Mouse (Mus musculus) small intestine, adult 10 weeks (tissue): ENCODE data around the gene Foxc2. TPM values are rescaled to one million over a fixed set of nuclear protein-coding genes. Genes with fewer than 3 reads are reported as not detected.

Source experiments
- polyA plus RNA-seq: library from polyadenylated mRNA; stranded (reverse); fragments of 350-450 nt; fragmentation: Illumina TruSeq; extraction: RNeasy Lipid Tissue Mini Kit (QIAGEN cat#74804); gene quantifications from one replicate; pipeline ENCODE4 v1.2.3, GENCODE M21; 2014; ENCODE audit warnings: low replicate concordance

Gene Foxc2
- not detected for polyA plus RNA-seq

GRCm38 (mm10) chr8:121115948-121116347 is at the start of gene Foxc2:
TSS of gene Foxc2 (plus strand) at chr8:121116171.

GRCm38 (mm10) chr8:121084210-121084951 is 31.6 kb upstream of the Foxc2 start, which contains the start of gene Foxf1:
TSS of gene Foxf1 (plus strand) at chr8:121084386.

DNA sequence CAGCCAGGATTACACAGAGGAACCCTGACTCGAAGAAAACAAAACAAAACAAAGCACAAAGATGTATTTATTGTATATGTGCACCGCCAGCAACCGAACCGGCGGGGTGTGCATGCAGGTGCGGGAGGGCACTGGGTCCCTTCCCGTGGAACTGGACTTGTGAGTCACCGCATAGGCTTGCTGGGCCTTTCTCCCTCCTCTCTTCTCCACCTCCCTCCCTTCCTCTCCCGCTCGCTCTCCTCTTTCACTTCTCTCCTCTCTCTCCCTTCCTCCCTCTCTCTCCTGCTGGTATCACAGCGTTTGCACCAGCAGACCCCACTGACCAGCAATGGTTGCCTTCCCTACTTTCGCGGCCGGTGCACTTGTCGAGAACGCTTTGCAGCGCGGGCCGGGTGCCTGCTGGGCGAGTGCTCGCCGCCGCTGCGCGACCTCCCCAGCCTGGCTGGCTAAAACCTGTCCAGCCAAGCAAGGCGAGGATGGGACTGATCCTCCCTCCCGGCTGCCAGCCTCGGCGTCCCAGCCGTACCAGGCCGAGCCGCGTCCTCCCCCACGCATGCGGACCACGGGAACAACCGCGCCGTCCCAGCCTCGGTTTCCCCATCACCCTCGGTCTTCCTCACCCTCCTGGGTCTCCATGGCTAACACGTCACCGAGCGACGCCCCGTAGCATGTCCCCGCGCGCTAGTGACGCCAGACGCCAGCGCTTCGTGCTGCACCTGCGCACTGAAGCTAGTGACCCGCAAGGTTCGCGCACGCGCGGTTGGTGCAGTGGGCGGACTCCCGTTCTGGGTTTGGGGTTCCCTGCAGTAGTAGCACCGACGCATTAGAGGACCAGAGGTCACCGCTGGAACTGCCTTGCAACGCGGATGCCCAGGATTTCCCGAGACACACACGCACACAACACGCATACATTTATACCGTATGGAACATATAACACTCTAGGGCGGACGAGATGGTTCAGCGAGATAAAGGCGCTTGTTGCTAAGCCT is 8.0 kb upstream of the Foxc2 start, which contains the start of gene Mthfsd:
Mthfsd (minus strand) TSS at position 725 of the 989 bp plus-strand sequence.

GRCm38 (mm10) chr8:121127756-121128375 is 11.9 kb downstream of the Foxc2 start, which contains the start of gene Foxl1:
TSS of gene Foxl1 (plus strand) at chr8:121127940.

Other genes with a start within 250 kb of the Foxc2 start
- gene Foxf1, start 31.8 kb upstream of the Foxc2 start, polyA plus RNA-seq: 11.2 TPM
- gene Mthfsd, start 7.8 kb upstream of the Foxc2 start, polyA plus RNA-seq: 1.0 TPM
- 0.48 TPM for gene Foxl1, start 11.8 kb downstream of the Foxc2 start, polyA plus RNA-seq